Mouse (Mus musculus): ENCODE results near the gene Cpt2. TPM values are rescaled to one million over a fixed set of nuclear protein-coding genes. Genes with fewer than 3 reads are reported as not detected.

The Cpt2 gene
- total RNA-seq, 2 experiments from 2014 or later, result 6.6 to 8.5 TPM

GRCm38 (mm10) chr4:107900206-107900605, 23.2 kb downstream of the Cpt2 start:
- no peak overlapping the region for H3K4me3 ChIP-seq
- TF ChIP-seq CTCF (conservative IDR thresholded peaks at IDR 0.05), result no peak
- no peak for DNase-seq (ENCODE audit: low spot score in 2 of 2)
- no peak overlapping the region for H3K27ac ChIP-seq

- peak; percentile 35 to 46 for DNase-seq (ENCODE audit: low spot score in 2 of 2)
Observed at GRCm38 (mm10) chr4:107899211-107899927, 24.0 kb downstream of the Cpt2 start.

GRCm38 (mm10) chr4:107892663-107893062, 30.7 kb downstream of the Cpt2 start:
- peak; percentile 82 for TF ChIP-seq CTCF (conservative IDR thresholded peaks at IDR 0.05)
- DNase-seq (ENCODE audit: low spot score in 2 of 2), result no peak
- Histone ChIP-seq H3K4me3 (no peak overlapping the region), H3K27ac (no peak overlapping the region)

More at GRCm38 (mm10) chr4:107899211-107899927, 24.0 kb downstream of the Cpt2 start:
- no peak for TF ChIP-seq CTCF (conservative IDR thresholded peaks at IDR 0.05)
- H3K4me3 ChIP-seq, result no peak overlapping the region
- no peak overlapping the region for H3K27ac ChIP-seq

- Histone ChIP-seq H3K4me3 (peak within 1 kb of the TSS; percentile 60), H3K27ac (peak within 1 kb of the TSS; percentile 88)
- no peak for TF ChIP-seq CTCF (conservative IDR thresholded peaks at IDR 0.05)
- DNase-seq (ENCODE audit: low spot score in 2 of 2), result peak; percentile 90 to 96
Observed at GRCm38 (mm10) chr4:107889731-107890432, 33.5 kb downstream of the Cpt2 start, which contains the start of gene 0610037L13Rik. Gene 0610037L13Rik (plus strand): TSS chr4:107889813.

GRCm38 (mm10) chr4:107889385-107889730, 34.1 kb downstream of the Cpt2 start:
- no peak for DNase-seq (ENCODE audit: low spot score in 2 of 2)
- peak overlapping the region; percentile 88 for H3K27ac ChIP-seq
- peak overlapping the region; percentile 60 for H3K4me3 ChIP-seq
- TF ChIP-seq CTCF (conservative IDR thresholded peaks at IDR 0.05), result no peak

- Histone ChIP-seq H3K27ac (no peak overlapping the region), H3K4me3 (no peak overlapping the region)
- DNase-seq (ENCODE audit: low spot score in 2 of 2), result no peak
- TF ChIP-seq CTCF (conservative IDR thresholded peaks at IDR 0.05), result no peak
Observed at GRCm38 (mm10) chr4:107886371-107886770, 37.0 kb downstream of the Cpt2 start.

GRCm38 (mm10) chr4:107881631-107882030, 41.8 kb downstream of the Cpt2 start:
- TF ChIP-seq CTCF (conservative IDR thresholded peaks at IDR 0.05), result no peak
- Histone ChIP-seq H3K27ac (no peak overlapping the region), H3K4me3 (no peak overlapping the region)
- no peak for DNase-seq (ENCODE audit: low spot score in 2 of 2)

GRCm38 (mm10) chr4:107879254-107880050, 44.0 kb downstream of the Cpt2 start, which contains the start of gene Magoh:
Gene Magoh (plus strand): TSS chr4:107879755.
- no peak for TF ChIP-seq CTCF (conservative IDR thresholded peaks at IDR 0.05)
- DNase-seq (ENCODE audit: low spot score in 2 of 2), result peak; percentile 94 to 96

GRCm38 (mm10) chr4:107864866-107865265, 58.5 kb downstream of the Cpt2 start:
- DNase-seq (ENCODE audit: low spot score in 2 of 2), result no peak
- TF ChIP-seq CTCF (conservative IDR thresholded peaks at IDR 0.05), result no peak
- H3K4me3 ChIP-seq, result no peak overlapping the region

More at GRCm38 (mm10) chr4:107879254-107880050, 44.0 kb downstream of the Cpt2 start, which contains the start of gene Magoh:
- peak within 1 kb of the TSS; percentile 86 for H3K27ac ChIP-seq
- H3K4me3 ChIP-seq, result peak within 1 kb of the TSS; percentile 75

GRCm38 (mm10) chr4:107858995-107859394, 64.4 kb downstream of the Cpt2 start:
- Histone ChIP-seq H3K27ac (no peak overlapping the region), H3K4me3 (no peak overlapping the region)
- TF ChIP-seq CTCF (conservative IDR thresholded peaks at IDR 0.05), result no peak
- peak in 1 of 2 experiments; percentile 54 for DNase-seq (ENCODE audit: low spot score in 2 of 2)

More at GRCm38 (mm10) chr4:107864866-107865265, 58.5 kb downstream of the Cpt2 start:
- H3K27ac ChIP-seq, result no peak overlapping the region

- TF ChIP-seq CTCF (conservative IDR thresholded peaks at IDR 0.05), result peak; percentile 64
- DNase-seq (ENCODE audit: low spot score in 2 of 2), result no peak
- Histone ChIP-seq H3K4me3 (no peak overlapping the region), H3K27ac (peak overlapping the region; percentile 63)
Observed at GRCm38 (mm10) chr4:107856958-107857686, 66.3 kb downstream of the Cpt2 start.

Other genes starting within 250 kb of the Cpt2 start
- under 1 TPM; 0.27 to 0.49 TPM for gene Dmrtb1, start 239.4 kb downstream of the Cpt2 start, total RNA-seq (2021)
- 10 to 100 TPM; 84.3 to 98.5 TPM for gene Lrp8, start 121.3 kb downstream of the Cpt2 start, total RNA-seq (2021)
- gene Magoh, start 43.9 kb downstream of the Cpt2 start, total RNA-seq (2021), result 10 to 100 TPM; 35.4 to 40.0 TPM
- gene 0610037L13Rik, start 33.8 kb downstream of the Cpt2 start, total RNA-seq (2021), result 10 to 100 TPM; 69.2 to 74.3 TPM
- gene Slc1a7, start 44.7 kb upstream of the Cpt2 start, total RNA-seq (2021), result not detected
- gene Podn, start 172.8 kb upstream of the Cpt2 start, total RNA-seq (2021), result 10 to 100 TPM; 10.2 to 10.4 TPM
- gene Scp2, start 221.4 kb upstream of the Cpt2 start, total RNA-seq (2021), result 10 to 100 TPM; 91.8 to 96.0 TPM
- gene Echdc2, start 241.8 kb upstream of the Cpt2 start, total RNA-seq (2021), result 10 to 100 TPM; 20.2 to 21.1 TPM

Measured in layer of hippocampus, adult 2 months (tissue).